13 mouse cellular contexts compared by ENCODE assay signal in genomic region chr3:159891057-159891752, GRCm38 (mm10). TPM values are rescaled to one million over a fixed set of nuclear protein-coding genes. Genes with fewer than 3 reads are reported as not detected.
DNase-seq lines count a peak whose midpoint lies in the region; ATAC-seq lines count a peak whose summit lies in the region.
"Had no signal": no experiment of that assay in that cellular context is flagged by ENCODE, and none has a peak within 500 bp of the region (broad histone marks: within the 10 kb centered on the region; RNA-seq: fewer than 3 reads in every experiment).

No protein-coding gene starts in this region.

- no peak overlapping the region for H3K4me2 ChIP-seq in hindbrain, embryonic 11.5 days (replicated peaks; ENCODE audit: low read depth, low read length)
- H3K4me2 ChIP-seq in midbrain, embryonic 15.5 days = no peak overlapping the region
- no peak overlapping the region for H3K4me2 ChIP-seq in liver, embryonic 16.5 days (ENCODE audit: low read depth, low read length)
- H3K4me2 ChIP-seq: embryonic facial prominence, embryonic 15.5 days; lung, embryonic 15.5 days had no signal

- H3K4me3 ChIP-seq in hindbrain, embryonic 11.5 days (ENCODE audit: low read depth, low read length) = no peak overlapping the region
- no peak overlapping the region for H3K4me3 ChIP-seq in hindbrain, embryonic 10.5 days
- H3K4me3 ChIP-seq in midbrain, embryonic 10.5 days = no peak overlapping the region
- no peak overlapping the region for H3K4me3 ChIP-seq in midbrain, embryonic 15.5 days
- no peak overlapping the region for H3K4me3 ChIP-seq in liver, embryonic 16.5 days (ENCODE audit: low read depth, low read length)
- H3K4me3 ChIP-seq: embryonic facial prominence, embryonic 15.5 days; lung, embryonic 15.5 days had no signal

- DNase-seq in hindbrain, embryonic 11.5 days (ENCODE audit: low spot score) = no peak
- no peak for DNase-seq in hindbrain, embryonic 10.5 days (ENCODE audit: low spot score)
- no peak for DNase-seq in midbrain, embryonic 10.5 days (ENCODE audit: low spot score)
- no peak for DNase-seq in natural killer cell, adult 2 months (ENCODE audit: low spot score in 2 of 2)
- DNase-seq in gastrocnemius, postnatal 36 days = no peak
- DNase-seq: adrenal gland, postnatal 14 days; cerebellum, adult 11-12 months; heart, postnatal 36 days had no signal

- H3K4me1 ChIP-seq in hindbrain, embryonic 11.5 days (replicated peaks; ENCODE audit: control insufficient read depth, insufficient read depth, low read length) = no peaks in the 10 kb centered on the region
- peaks cover 3% of the 10 kb centered on the region for H3K4me1 ChIP-seq in hindbrain, embryonic 10.5 days (replicated peaks)
- peaks cover 8% of the 10 kb centered on the region for H3K4me1 ChIP-seq in midbrain, embryonic 10.5 days
- 0 out of 2 replicates have a peak, but pooled peaks cover under 1% of the 10 kb centered on the region for H3K4me1 ChIP-seq in midbrain, embryonic 15.5 days
- no peaks in the 10 kb centered on the region for H3K4me1 ChIP-seq in liver, embryonic 16.5 days (ENCODE audit: control insufficient read depth, low read depth, low read length)

- intact Hi-C loops in gastrocnemius, postnatal 36 days (cut with DNase I) = no loop called here

- peak; percentile 20; the same call in 1 of the 2 replicates for ATAC-seq in hindbrain, embryonic 11.5 days (ENCODE audit: low FRiP score)
- no peak for ATAC-seq in midbrain, embryonic 15.5 days (replicated peaks)
- ATAC-seq in common myeloid progenitor, adult 5-6 weeks (replicated peaks; ENCODE audit: low read depth, poor library complexity, severe bottlenecking) = peak; percentile 82
- peak; percentile 35; the same call in 1 of the 2 replicates for ATAC-seq in liver, embryonic 16.5 days (ENCODE audit: low read depth)

- WGBS in hindbrain, embryonic 11.5 days = 95% methylated on average over 8 of the region's 8 CpGs
- WGBS in hindbrain, embryonic 10.5 days = 96% methylated on average over 8 of the region's 8 CpGs
- WGBS in midbrain, embryonic 10.5 days = 94% methylated on average over 8 of the region's 8 CpGs
- WGBS in midbrain, embryonic 15.5 days = 93% methylated on average over 8 of the region's 8 CpGs
- WGBS in liver, embryonic 16.5 days (ENCODE audit: insufficient replicate concordance) = 62% methylated on average over 8 of the region's 8 CpGs

- no peak overlapping the region for H3K9ac ChIP-seq in hindbrain, embryonic 11.5 days (ENCODE audit: low read depth, low read length)
- no peak overlapping the region for H3K9ac ChIP-seq in midbrain, embryonic 15.5 days
- H3K9ac ChIP-seq in liver, embryonic 16.5 days (ENCODE audit: low read depth, low read length) = no peak overlapping the region
- H3K9ac ChIP-seq: embryonic facial prominence, embryonic 15.5 days; lung, embryonic 15.5 days had no signal

- H3K27ac ChIP-seq in hindbrain, embryonic 11.5 days (ENCODE audit: low read depth, low read length) = no peak overlapping the region
- H3K27ac ChIP-seq in hindbrain, embryonic 10.5 days = no peak overlapping the region
- 0 out of 2 replicates have a peak overlapping the region, but pooled peaks have one; percentile 6 for H3K27ac ChIP-seq in midbrain, embryonic 10.5 days (replicated peaks)
- no peak overlapping the region for H3K27ac ChIP-seq in midbrain, embryonic 15.5 days
- no peak overlapping the region for H3K27ac ChIP-seq in liver, embryonic 16.5 days (ENCODE audit: low read length)
- H3K27ac ChIP-seq: embryonic facial prominence, embryonic 15.5 days; lung, embryonic 15.5 days had no signal

- no peaks in the 10 kb centered on the region for H3K27me3 ChIP-seq in hindbrain, embryonic 11.5 days (ENCODE audit: control insufficient read depth, insufficient read depth, low read length)
- no peaks in the 10 kb centered on the region for H3K27me3 ChIP-seq in hindbrain, embryonic 10.5 days (ENCODE audit: insufficient read depth, poor library complexity, severe bottlenecking)
- H3K27me3 ChIP-seq in midbrain, embryonic 10.5 days (ENCODE audit: low read depth, poor library complexity, severe bottlenecking) = no peaks in the 10 kb centered on the region
- H3K27me3 ChIP-seq in midbrain, embryonic 15.5 days (replicated peaks) = no peaks in the 10 kb centered on the region
- H3K27me3 ChIP-seq in liver, embryonic 16.5 days (ENCODE audit: control insufficient read depth, insufficient read depth, low read depth, low read length) = no peaks in the 10 kb centered on the region
- H3K27me3 ChIP-seq: embryonic facial prominence, embryonic 15.5 days; lung, embryonic 15.5 days had no signal

- no peaks in the 10 kb centered on the region for H3K9me3 ChIP-seq in hindbrain, embryonic 11.5 days (ENCODE audit: control insufficient read depth, low read length)
- H3K9me3 ChIP-seq in hindbrain, embryonic 10.5 days = no peaks in the 10 kb centered on the region
- H3K9me3 ChIP-seq in midbrain, embryonic 10.5 days (replicated peaks) = no peaks in the 10 kb centered on the region
- no peaks in the 10 kb centered on the region for H3K9me3 ChIP-seq in midbrain, embryonic 15.5 days
- no peaks in the 10 kb centered on the region for H3K9me3 ChIP-seq in liver, embryonic 16.5 days (replicated peaks; ENCODE audit: control insufficient read depth, low read length)
- H3K9me3 ChIP-seq: embryonic facial prominence, embryonic 15.5 days; lung, embryonic 15.5 days had no signal

- H3K36me3 ChIP-seq in hindbrain, embryonic 11.5 days (ENCODE audit: control insufficient read depth, insufficient read depth, low read length) = no peaks in the 10 kb centered on the region
- H3K36me3 ChIP-seq in hindbrain, embryonic 10.5 days = no peaks in the 10 kb centered on the region
- H3K36me3 ChIP-seq in midbrain, embryonic 10.5 days = peaks cover 14% of the 10 kb centered on the region; the same call in 1 of the 2 replicates
- H3K36me3 ChIP-seq in midbrain, embryonic 15.5 days (replicated peaks) = no peaks in the 10 kb centered on the region
- no peaks in the 10 kb centered on the region for H3K36me3 ChIP-seq in liver, embryonic 16.5 days (ENCODE audit: control insufficient read depth, insufficient read depth)
- H3K36me3 ChIP-seq: embryonic facial prominence, embryonic 15.5 days; lung, embryonic 15.5 days had no signal

RNA-seq across cellular contexts. Expression of gene Wls, which starts 51.7 kb away (rescaled TPM):
- polyA plus RNA-seq in hindbrain, embryonic 11.5 days (2014; fragmentation: Nextera tagmentation; extraction: Ambion mirVana) = 158 and 160 TPM in 2 replicates
- polyA plus RNA-seq in hindbrain, embryonic 10.5 days (2016; fragmentation: Nextera tagmentation; extraction: Ambion mirVana) = 134 and 137 TPM in 2 replicates
- polyA plus RNA-seq in midbrain, embryonic 10.5 days (2016; fragmentation: Nextera tagmentation; extraction: Ambion mirVana) = 192 and 199 TPM in 2 replicates
- 80.8 and 81.9 TPM in 2 replicates for polyA plus RNA-seq in midbrain, embryonic 15.5 days (2015; fragmentation: Nextera tagmentation; extraction: Ambion mirVana)
- total RNA-seq in common myeloid progenitor, adult 5-6 weeks (2017) = 29.3 and 44.0 TPM in 2 replicates
- 7.5 and 8.0 TPM in 2 replicates for polyA plus RNA-seq in liver, embryonic 16.5 days (2015; fragmentation: Nextera tagmentation; extraction: Ambion mirVana)
- total RNA-seq in gastrocnemius, postnatal 36 days (2021) = 10 to 100 TPM; 14.5 to 17.4 TPM
